In the genomic region with DNA sequence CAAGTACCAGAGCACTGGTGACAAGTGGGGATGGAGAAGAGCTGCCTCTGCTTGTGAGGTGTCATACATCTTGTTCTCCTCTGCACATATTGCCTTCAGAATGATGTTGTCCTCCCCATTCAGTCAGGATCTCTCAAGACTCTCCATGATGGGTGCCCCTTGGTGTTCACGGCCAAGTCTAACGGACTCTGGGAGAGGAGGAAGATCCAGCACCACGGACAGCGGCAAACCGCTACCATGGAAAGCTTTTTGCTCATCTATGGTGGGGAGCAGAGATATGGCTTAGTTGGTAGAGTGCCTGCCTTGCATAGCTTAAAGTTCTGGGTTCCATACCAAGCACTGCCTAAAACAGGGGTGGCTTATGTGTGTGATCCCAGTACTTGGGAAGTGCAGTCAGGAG, we compare ENCODE assay signal across 12 mouse cellular contexts. TPM values are rescaled to one million over a fixed set of nuclear protein-coding genes. Genes with fewer than 3 reads are reported as not detected.
A peak's percentile ranks its signal among the peaks of the same experiment; 100 is the strongest.
DNase-seq lines count a peak whose midpoint lies in the region; ATAC-seq lines count a peak whose summit lies in the region.
"Had no signal": no experiment of that assay in that cellular context is flagged by ENCODE, and none has a peak within 500 bp of the region (broad histone marks: within the 10 kb centered on the region; RNA-seq: fewer than 3 reads in every experiment).

No protein-coding gene starts in this region.

- 38% methylated on average over 5 of the region's 5 CpGs for WGBS in liver, embryonic 12.5 days (ENCODE audit: insufficient replicate concordance)

- H3K36me3 ChIP-seq in liver, embryonic 12.5 days: no peaks in the 10 kb centered on the region

- peaks cover 18% of the 10 kb centered on the region for H3K27me3 ChIP-seq in liver, embryonic 12.5 days (replicated peaks)

- peak; percentile 8 for DNase-seq in adrenal gland, postnatal 25 days
- DNase-seq in adrenal gland, adult 8-10 months: no peak
- DNase-seq in liver: peak; percentile 34
- peak; percentile 41 for DNase-seq in embryo, embryonic 9.5 days (ENCODE audit: extremely low spot score)
- peak; percentile 67 for DNase-seq in retina, embryonic 14.5 days (ENCODE audit: low spot score)
- DNase-seq in layer of hippocampus, postnatal 14 days (ENCODE audit: low spot score in 2 of 2): no peak
- DNase-seq in urinary bladder, adult 18-20 months (ENCODE audit: low spot score in 2 of 2): no peak
- DNase-seq: cerebellum, adult 8-10 months; heart, adult 2 months; thymus, postnatal 14 days had no signal

- no peaks in the 10 kb centered on the region for H3K9me3 ChIP-seq in liver, embryonic 12.5 days (replicated peaks)

- H3K9ac ChIP-seq in liver, embryonic 12.5 days: no peak overlapping the region

- no peak overlapping the region for H3K27ac ChIP-seq in liver, embryonic 12.5 days
- H3K27ac ChIP-seq: heart, adult 2 months had no signal

- no peak overlapping the region for H3K4me3 ChIP-seq in liver, embryonic 12.5 days
- H3K4me3 ChIP-seq: heart, adult 2 months had no signal

- H3K4me2 ChIP-seq in liver, embryonic 12.5 days: no peak overlapping the region

- no peaks in the 10 kb centered on the region for H3K4me1 ChIP-seq in liver, embryonic 12.5 days

- ATAC-seq in liver, embryonic 12.5 days: no peak

RNA-seq across cellular contexts. Expression of gene Cacng4, which starts 22.8 kb away (rescaled TPM):
- 4.3 and 6.9 TPM in 2 replicates for total RNA-seq in adrenal gland, postnatal 25 days (2021)
- total RNA-seq in adrenal gland, adult 8-10 months (2022): 1 to 10 TPM in 3 of 4 experiments, under 1 TPM in 1; 0.84 to 2.1 (median 1.3) TPM
- polyA plus RNA-seq in liver, embryonic 12.5 days (2016; fragmentation: Nextera tagmentation; extraction: Ambion mirVana): 0.61 and 0.68 TPM in 2 replicates
- 10 to 100 TPM; 49.6 to 62.6 TPM for total RNA-seq in layer of hippocampus, postnatal 14 days (2021)
- total RNA-seq: heart, adult 2 months; liver, adult 2 months had no signal
- polyA plus RNA-seq: liver, adult 2 months had no signal

Comparison
In these comparisons a context has a peak if more than half of its experiments do, and no peak if none do; other contexts are left out.
1. DNase-seq: peak in adrenal gland, postnatal 25 days (single experiment), liver (single experiment), embryo, embryonic 9.5 days (single experiment) and retina, embryonic 14.5 days (single experiment); none in adrenal gland, adult 8-10 months (single experiment), layer of hippocampus, postnatal 14 days (0 of 2) and urinary bladder, adult 18-20 months (0 of 2).